Mouse (Mus musculus) C2C12 (cell line): Measurements from ENCODE around the gene Mia. TPM values are rescaled to one million over a fixed set of nuclear protein-coding genes. Genes with fewer than 3 reads are reported as not detected.

Experiments
- H3K27me3 ChIP-seq: one replicate; pipeline ENCODE4 v1.6.1; 2011; ENCODE audit not compliant: control insufficient read depth, insufficient read depth, insufficient read length
- H3K36me3 ChIP-seq: one replicate; pipeline ENCODE4 v1.6.1; 2011; ENCODE audit not compliant: control insufficient read depth, insufficient read depth
- H3K4me3 ChIP-seq: one replicate; pipeline ENCODE4 v1.5.1; 2011; ENCODE audit warnings: mild to moderate bottlenecking, control low read depth; ENCODE audit not compliant: poor library complexity, insufficient read depth, severe bottlenecking
- H3K79me2 ChIP-seq: one replicate; pipeline ENCODE4 v1.6.1; 2011; ENCODE audit not compliant: control insufficient read depth, insufficient read depth
- H3K79me3 ChIP-seq: one replicate; pipeline ENCODE4 v1.6.1; 2011; ENCODE audit warnings: low read depth, control low read depth
- H3ac ChIP-seq: one replicate; pipeline ENCODE3; 2011; ENCODE audit warnings: low read depth; ENCODE audit not compliant: control insufficient read depth, insufficient read length
- CEBPB ChIP-seq: IDR thresholded peaks from one replicate; pipeline ENCODE4 v1.6.1; 2011; ENCODE audit warnings: low read depth, mild to moderate bottlenecking, control low read depth, moderate library complexity
- CTCF ChIP-seq: IDR thresholded peaks from one replicate; pipeline ENCODE4 v1.5.1; 2011; ENCODE audit not compliant: control insufficient read depth, insufficient read depth, insufficient read length
- FOSL1 ChIP-seq: IDR thresholded peaks from one replicate; pipeline ENCODE4 v1.8.0; 2011; ENCODE audit warnings: mild to moderate bottlenecking, low read length; ENCODE audit not compliant: poor library complexity, insufficient read depth, severe bottlenecking
- MAX ChIP-seq: IDR thresholded peaks from one replicate; pipeline ENCODE4 v1.6.1; 2011; ENCODE audit warnings: mild to moderate bottlenecking, control low read depth
- MYOD1 ChIP-seq: IDR thresholded peaks from one replicate; pipeline ENCODE4 v1.6.1; 2011; ENCODE audit warnings: low read depth; ENCODE audit not compliant: control insufficient read depth, insufficient read length
- MYOG ChIP-seq: IDR thresholded peaks from one replicate; pipeline ENCODE4 v1.6.1; 2011; ENCODE audit not compliant: control insufficient read depth, insufficient read length; ENCODE audit errors: extremely low read depth
- USF1 ChIP-seq: IDR thresholded peaks from one replicate; pipeline ENCODE4 v1.6.1; 2011; ENCODE audit warnings: low read depth, mild to moderate bottlenecking, control low read depth, moderate library complexity
- long read RNA-seq, 2 experiments: library from polyadenylated mRNA; unstranded; transcript quantifications; one replicate each; pipeline ENCODE4 v2.0.0; 2019 to 2020
- polyA plus RNA-seq: library from polyadenylated mRNA; unstranded; fragments of >200 nt; fragmentation: generic; extraction: Trizol; gene quantifications from one replicate; pipeline ENCODE4 v1.2.1, GENCODE M21; 2012; ENCODE audit warnings: missing spikeins

Gene Mia
- polyA plus RNA-seq: 0.26 TPM
- long read RNA-seq, experiment 1: 0 reads
- long read RNA-seq, experiment 2: 0 reads

DNA sequence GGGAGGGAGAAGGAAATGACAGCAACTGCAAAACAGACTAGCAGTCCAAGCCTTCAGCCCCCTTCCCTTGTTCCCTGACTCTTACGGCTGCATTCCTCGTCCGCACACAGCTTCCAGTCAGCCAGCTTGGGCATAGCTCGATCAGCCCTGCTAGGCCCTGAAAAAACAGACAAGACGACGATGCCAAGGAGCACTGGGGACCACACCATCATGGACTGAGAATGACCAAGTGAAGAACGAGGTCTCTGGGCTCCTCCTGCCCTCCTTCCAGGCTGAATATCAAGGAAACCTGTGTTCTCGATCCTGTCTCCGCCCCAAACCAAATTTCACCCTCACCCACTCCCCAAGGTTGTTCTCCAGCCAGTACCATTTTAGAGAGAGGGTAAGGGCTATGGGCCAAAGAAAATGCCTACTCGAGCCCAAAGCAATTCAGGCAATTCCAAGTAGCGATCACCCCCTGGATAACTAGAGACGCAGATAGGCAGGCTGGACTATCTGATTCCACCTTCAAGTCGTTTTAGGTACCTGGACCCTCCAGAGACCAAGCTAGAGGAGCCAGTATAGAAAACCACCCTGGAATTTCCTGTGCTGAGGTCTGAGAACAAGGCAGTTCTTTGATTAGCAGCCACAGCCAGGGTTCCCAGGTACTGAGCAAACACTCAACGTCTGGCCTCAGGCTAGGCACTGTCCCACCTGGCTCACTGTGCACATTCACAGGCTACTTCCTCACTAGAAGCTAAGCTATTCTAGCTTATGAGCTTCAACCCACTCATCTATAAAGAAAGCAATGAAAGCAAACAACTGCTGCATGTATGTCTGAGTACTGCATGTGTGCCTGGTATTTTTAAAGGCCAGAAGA is at the start of gene Mia, which contains the start of gene Gm21983:
TSS of gene Mia (minus strand) at position 321 of the 859 bp plus-strand sequence.
TSS of gene Gm21983 (minus strand) at position 250 of the 859 bp plus-strand sequence.
- no peaks in the 10 kb centered on the region for H3K79me3 ChIP-seq
- H3K27me3 ChIP-seq: no peaks in the 10 kb centered on the region
- H3K36me3 ChIP-seq: peaks cover 19% of the 10 kb centered on the region
- TF ChIP-seq MYOG: no peak
- no peak within 1 kb of the TSS for H3K4me3 ChIP-seq
- H3ac ChIP-seq: no peak within 1 kb of the TSS
- H3K79me2 ChIP-seq: no peaks in the 10 kb centered on the region

DNA sequence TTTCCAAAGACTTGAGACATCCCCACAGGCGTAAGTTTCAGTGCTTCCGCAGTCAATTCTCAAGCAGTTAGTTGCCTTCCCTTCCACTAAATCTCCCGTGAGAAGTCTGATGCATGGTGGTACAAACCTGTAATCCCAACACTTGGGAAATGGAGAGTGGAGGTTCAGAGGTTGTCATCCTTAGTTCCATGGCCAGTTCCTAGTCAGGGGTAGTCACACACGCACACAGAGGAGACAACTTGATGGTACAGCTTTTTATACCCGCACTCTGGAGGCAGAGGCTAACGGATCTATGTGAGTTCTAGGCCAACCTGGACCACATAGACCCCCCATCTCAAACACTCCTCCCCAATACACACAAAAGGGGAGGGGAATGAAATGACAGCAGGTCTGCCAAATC is 47.9 kb upstream of the Mia start:
- no peaks in the 10 kb centered on the region for H3K36me3 ChIP-seq
- no peaks in the 10 kb centered on the region for H3K27me3 ChIP-seq
- H3ac ChIP-seq: peak overlapping the region; percentile 42
- no peak for TF ChIP-seq USF1
- TF ChIP-seq FOSL1: no peak
- no peak for TF ChIP-seq MYOD1
- no peak for TF ChIP-seq CTCF
- peaks cover 25% of the 10 kb centered on the region for H3K79me2 ChIP-seq
- peaks cover 5% of the 10 kb centered on the region for H3K79me3 ChIP-seq
- peak overlapping the region; percentile 48 for H3K4me3 ChIP-seq

DNA sequence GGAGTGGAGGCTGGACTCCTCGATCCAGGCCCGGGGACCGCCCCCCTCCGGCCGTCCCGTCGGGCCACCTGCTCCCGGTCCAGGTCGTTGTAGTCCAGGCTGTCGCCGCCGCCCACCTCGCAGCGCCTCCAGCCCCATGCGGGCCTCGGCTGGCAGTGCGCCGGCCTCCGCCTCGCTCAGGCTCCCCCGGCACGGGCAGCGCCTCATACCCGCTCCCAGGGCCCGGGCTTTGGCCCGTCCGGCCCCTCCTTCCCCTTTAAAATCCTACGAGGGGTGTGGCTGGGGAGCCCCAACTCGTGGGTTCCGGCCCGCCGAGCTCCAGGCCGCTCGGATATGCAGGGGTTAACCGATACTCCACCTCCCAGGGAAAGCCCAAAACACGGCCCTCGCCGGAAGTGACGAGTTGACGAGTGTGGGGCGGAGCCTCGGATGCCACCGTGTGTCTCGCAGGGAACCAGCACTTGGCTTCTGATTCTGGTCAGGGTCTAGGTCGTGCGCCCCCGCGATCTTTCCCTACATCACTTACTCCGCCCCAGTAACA is 47.4 kb upstream of the Mia start, which contains the start of gene Itpkc:
TSS of gene Itpkc (minus strand) at position 381 of the 541 bp plus-strand sequence.
- peaks cover 5% of the 10 kb centered on the region for H3K79me3 ChIP-seq
- H3K4me3 ChIP-seq: peak within 1 kb of the TSS; percentile 48
- no peaks in the 10 kb centered on the region for H3K36me3 ChIP-seq
- peaks cover 25% of the 10 kb centered on the region for H3K79me2 ChIP-seq
- H3ac ChIP-seq: peak within 1 kb of the TSS; percentile 83
- no peaks in the 10 kb centered on the region for H3K27me3 ChIP-seq
- no peak for TF ChIP-seq USF1
- no peak for TF ChIP-seq MYOD1
- no peak for TF ChIP-seq CEBPB
- TF ChIP-seq MAX: peak; percentile 41
- TF ChIP-seq FOSL1: no peak

DNA sequence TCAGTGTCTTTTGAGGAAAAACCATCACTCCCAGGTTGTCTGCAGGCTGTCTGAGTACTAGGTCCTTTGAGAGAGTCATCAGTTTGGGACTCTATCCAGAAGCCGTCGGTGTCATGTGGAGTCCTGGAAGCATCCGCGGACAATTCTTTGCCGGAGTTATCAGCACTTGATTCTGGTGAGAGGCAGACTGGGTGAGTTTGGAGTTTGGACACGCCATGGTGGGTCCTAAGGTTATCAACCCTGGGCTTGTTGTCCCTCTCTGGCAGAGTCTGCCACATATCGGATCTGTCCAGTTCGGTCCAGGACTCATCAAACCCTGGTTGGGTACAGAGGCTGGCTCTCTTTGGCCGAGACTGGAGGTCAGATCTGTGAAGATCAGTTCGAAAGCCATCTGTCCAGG is 46.7 kb upstream of the Mia start:
- peak overlapping the region; percentile 48 for H3K4me3 ChIP-seq
- H3K27me3 ChIP-seq: no peaks in the 10 kb centered on the region
- peak overlapping the region; percentile 83 for H3ac ChIP-seq
- TF ChIP-seq MAX: no peak
- TF ChIP-seq CTCF: no peak
- TF ChIP-seq FOSL1: no peak
- TF ChIP-seq MYOD1: no peak
- no peak for TF ChIP-seq MYOG
- no peak for TF ChIP-seq CEBPB
- no peak for TF ChIP-seq USF1
- peaks cover 25% of the 10 kb centered on the region for H3K79me2 ChIP-seq
- peaks cover 5% of the 10 kb centered on the region for H3K79me3 ChIP-seq
- no peaks in the 10 kb centered on the region for H3K36me3 ChIP-seq

DNA sequence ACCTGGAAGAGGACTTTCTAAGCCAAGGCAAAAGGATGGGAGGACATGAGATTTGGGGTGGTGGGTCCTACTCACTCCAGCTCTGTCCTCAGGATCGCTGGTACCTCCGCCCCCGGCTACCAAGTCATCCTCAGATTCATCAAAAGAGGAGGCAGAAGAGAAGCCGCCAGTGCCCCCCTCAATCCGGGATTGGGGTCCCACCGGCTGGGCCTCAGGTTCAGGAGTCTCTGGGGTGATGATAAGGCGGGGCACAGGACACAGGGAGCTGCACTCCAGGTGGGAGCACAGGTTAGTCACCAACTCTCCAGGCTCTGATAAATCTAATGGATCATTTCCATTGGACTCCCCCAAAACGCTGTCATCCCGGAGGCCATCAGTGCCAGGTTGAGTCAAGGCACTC is 46.3 kb upstream of the Mia start:
- H3K36me3 ChIP-seq: no peaks in the 10 kb centered on the region
- H3K27me3 ChIP-seq: no peaks in the 10 kb centered on the region
- peak overlapping the region; percentile 48 for H3K4me3 ChIP-seq
- no peak for TF ChIP-seq FOSL1
- no peak for TF ChIP-seq CEBPB
- no peak for TF ChIP-seq CTCF
- no peak for TF ChIP-seq USF1
- TF ChIP-seq MYOD1: no peak
- no peak for TF ChIP-seq MAX
- TF ChIP-seq MYOG: no peak
- peak overlapping the region; percentile 83 for H3ac ChIP-seq
- peaks cover 5% of the 10 kb centered on the region for H3K79me3 ChIP-seq
- peaks cover 25% of the 10 kb centered on the region for H3K79me2 ChIP-seq

DNA sequence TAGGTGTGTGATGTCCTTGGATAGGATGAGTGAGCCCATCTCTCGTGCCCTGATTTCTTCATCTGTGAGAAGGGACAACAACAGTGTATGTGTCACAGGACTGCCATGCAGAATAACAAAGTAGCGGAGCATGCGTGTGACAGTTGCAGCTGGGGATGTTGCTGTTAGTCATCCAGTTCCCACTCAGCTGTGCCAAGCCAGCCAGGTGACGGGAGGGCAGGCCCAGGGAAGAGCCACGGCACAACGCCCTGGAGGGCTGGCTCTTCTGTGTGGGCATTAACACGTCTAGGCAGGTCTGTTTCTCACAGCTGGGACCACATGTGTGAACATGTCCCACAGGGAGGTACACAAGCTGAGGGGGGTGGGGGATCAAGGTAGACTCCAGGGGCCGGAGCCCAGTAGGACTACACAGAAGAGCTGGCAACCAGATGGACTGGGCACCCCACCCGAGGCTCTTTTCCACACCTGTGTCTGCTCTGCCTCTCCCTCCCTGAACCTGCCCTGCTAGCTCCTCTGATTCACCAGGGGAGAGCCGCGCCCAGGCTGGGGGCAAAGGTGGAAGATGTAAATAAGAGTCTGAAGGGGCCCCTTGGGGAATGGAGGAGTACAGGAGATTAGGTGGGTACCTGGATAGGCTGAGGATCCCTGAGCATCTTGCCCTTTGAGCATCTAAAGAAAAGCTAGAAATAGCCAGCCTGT is 44.1 kb upstream of the Mia start:
- H3K79me2 ChIP-seq: peaks cover 25% of the 10 kb centered on the region
- H3K79me3 ChIP-seq: peaks cover 5% of the 10 kb centered on the region
- H3K27me3 ChIP-seq: no peaks in the 10 kb centered on the region
- H3K36me3 ChIP-seq: no peaks in the 10 kb centered on the region
- no peak for TF ChIP-seq MAX
- no peak for TF ChIP-seq MYOG
- TF ChIP-seq CEBPB: no peak
- TF ChIP-seq MYOD1: no peak
- no peak for TF ChIP-seq FOSL1
- no peak for TF ChIP-seq USF1
- TF ChIP-seq CTCF: no peak
- H3ac ChIP-seq: no peak overlapping the region
- no peak overlapping the region for H3K4me3 ChIP-seq
